Mouse (Mus musculus) cerebellum, postnatal 10 days (tissue): ENCODE results near the gene Thsd4.

Experiments used
- DNase-seq, 2 experiments: peaks; one replicate each; pipeline ENCODE4 v3.0.0; 2021; ENCODE audit warnings: mixed read lengths in 2 of 2

The Thsd4 gene

DNA sequence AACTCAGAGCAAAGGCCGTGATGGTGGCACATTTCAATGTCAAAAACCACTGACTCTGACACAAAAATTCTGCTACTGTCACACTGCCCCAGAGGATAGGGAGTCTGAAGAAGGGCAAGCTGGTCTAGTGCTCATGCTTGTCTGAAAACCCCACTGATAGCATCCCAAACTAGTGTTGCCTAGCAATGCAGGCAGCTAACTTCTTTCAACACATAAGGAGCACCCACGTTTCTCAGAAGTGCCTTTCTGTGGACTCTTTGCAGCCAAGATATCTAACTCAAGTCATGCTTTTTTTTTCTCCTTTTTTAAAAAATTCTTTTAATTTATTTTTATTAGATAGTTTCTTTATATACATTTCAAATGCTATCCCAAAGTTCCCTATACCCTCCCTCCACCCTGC, 321.4 kb downstream of the Thsd4 start:
- no peak for DNase-seq

DNA sequence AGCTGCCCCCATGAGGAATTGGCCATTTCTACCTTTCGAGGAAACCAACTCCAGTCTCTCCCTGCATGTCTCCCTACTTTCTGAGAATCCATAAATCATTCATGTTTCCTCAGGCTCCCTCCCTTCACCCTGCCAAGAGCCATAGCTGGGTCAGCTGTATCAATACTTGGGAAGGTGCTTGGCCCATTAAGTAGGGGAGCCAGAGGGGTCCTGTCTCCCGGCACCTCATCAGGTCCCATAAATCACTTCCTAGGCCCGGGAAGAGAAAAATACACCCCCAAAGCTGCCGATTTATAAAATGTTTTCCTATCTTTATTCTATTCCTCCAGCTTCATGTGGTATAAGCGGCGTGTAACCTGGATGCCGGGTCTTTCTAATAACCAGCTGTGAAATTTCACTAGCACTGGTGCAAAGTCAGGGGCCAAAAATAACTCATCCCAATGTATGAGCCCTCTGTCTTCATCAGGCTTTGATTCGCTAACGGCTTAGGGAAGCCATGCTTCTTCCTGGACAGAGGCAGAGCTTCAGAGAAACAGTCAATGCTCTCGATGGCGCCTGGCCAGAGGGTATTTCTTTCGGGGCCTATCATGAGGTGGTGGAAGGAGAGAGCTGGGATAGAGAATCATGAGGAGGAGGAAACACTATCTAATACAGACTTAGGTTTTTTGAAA, 323.2 kb downstream of the Thsd4 start:
- peak in 1 of 2 experiments; percentile 9 for DNase-seq

DNA sequence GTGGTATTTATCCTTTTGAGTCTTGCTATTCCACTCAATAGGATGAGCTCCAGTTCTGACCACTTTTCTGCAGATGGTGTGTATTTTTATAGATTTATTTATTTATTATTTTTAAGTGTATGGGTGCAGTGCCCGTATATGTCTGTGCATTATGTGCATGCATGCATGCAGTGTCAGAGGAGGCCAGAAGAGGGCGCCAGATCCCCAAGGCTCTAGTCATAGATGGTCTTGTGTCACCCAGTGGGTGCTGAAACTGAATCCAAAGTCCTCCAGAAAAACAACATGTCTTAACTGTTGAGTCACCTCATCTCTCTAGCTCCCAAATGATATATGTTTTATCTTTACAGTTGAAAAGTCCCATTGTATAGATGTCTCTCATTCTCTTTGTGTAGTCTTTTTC, 326.3 kb downstream of the Thsd4 start:
- peak; percentile 21 to 25 for DNase-seq

DNA sequence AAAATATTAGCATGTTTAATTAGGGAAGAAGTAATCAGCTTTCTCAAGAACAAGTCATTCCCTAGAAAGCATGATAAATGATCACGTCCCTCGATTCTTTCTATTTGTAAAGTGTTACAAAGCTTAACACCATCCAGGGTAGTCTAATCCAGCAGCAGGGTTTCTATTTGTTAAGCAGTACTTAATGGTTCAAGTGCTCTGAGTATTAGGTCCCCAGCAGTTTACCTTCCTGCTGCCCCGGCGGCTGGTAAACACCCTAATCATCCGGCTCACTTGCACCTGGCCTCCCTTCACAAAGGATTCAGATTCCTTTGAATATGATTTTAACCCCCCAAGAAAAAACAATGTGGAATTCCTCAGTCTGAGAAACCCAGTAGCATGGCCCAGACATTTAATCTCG, 326.9 kb downstream of the Thsd4 start:
- DNase-seq: no peak

DNA sequence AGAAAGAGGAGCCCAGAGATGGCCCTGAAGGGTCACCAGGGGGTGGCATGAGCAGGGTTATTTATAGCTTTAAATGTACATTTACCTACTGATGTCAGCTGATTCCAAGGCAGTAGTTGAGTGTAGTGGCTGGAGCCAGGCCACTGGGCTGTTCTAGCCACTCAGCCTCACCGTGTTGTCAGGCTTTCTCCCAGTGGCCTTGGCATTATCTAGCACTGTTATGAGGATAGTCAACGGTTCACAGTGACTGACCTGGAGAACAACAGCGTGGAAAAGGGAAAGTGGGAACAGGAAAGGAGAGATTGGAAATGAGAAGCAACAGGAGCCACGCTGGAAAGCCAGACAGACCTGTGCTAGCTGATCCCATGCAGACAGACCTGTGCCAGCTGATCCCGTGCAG, 329.5 kb downstream of the Thsd4 start:
- DNase-seq: no peak

DNA sequence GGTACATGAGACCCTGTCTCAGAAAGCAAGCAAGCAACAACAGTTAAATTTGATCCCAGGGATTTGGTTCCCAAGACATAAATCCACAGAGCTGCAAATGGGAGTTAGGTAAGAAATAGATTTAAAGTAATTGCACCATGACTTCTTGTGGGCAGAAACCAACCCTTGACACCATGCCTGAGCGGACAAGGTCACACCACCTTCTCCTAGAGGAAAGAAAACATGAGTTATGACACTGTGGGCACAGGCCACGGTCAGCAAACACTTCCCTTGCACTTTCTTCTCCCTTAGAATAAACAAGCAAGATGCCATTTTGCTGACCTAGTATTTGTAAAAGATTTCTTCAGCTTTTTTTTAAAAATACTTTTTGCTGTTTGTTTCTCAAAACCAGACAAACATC, 334.4 kb downstream of the Thsd4 start:
- no peak for DNase-seq

DNA sequence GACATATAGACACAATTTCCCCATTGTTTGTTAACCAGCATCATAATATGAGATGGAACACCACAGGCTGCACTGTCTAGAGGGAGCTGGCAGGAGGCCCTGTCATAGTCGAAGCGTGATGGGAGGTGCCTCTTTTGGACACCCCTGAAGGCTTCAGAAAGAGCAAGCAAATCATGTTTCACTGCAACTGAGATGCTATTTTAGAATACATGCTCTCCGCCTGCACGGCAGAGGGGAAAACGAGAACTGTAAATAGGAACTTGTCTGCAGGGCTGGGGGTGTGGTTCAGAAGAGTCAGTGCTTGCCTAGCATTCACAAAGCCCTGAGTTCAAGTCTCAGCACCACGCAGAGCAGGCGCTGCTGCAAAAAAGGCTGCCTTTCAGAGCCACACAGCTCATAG, 334.9 kb downstream of the Thsd4 start:
- DNase-seq: no peak

DNA sequence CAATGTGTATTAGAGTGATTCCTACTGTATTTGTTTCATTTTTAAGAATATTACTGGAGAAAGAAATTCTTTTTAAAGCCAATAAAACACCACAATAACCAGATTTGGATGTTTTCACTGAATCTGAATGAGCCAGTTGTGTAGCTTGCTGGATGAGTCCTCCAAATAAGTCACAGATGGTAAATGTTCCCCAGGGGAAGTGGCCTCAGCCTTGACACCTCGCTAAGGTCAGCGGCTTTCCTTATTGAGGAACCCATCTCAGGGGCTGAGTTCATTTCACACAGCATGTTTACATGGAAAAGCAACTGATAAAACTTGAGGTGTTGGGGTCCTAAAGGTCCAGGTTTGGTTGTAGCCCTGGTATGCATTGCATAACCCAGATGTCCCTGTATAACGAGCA, 337.8 kb downstream of the Thsd4 start:
- DNase-seq: no peak

DNA sequence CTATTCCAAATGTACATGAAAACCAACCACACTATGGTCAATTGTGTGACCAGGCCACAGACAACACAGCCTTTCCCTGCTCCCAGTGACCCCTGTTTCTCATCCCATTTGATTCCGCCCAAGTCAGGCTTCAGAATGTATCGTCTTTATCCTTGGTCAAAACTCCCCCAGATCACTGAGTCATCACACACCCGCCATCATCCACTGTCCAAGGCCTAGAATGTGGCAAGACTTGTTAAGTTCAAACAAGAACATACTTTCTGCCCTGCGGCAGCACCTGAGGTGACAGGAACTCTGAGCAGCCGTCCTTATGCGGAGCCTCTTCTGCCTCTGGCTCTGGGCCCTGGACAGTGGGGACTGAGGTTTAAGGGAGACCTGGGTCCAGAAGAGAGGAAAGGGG, 339.5 kb downstream of the Thsd4 start:
- DNase-seq: no peak

DNA sequence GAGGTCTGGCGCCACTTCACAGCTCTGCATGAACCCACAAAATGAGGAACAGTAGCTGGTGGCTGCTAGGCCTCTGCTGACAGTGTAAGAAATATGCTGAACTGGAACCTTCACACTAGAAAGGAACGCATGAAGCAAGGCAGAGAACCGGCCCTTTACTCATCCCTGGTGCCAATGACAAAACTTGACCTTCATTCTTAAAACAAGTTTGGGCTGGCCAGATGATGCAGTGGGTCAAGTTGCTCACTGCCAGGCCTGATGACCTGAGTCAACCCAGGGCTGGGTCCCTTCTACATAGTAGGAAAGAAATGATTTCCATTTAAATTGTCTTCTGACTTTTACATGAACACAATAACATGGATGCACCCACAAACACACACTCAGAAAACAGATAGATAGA, 340.9 kb downstream of the Thsd4 start:
- DNase-seq: no peak

DNA sequence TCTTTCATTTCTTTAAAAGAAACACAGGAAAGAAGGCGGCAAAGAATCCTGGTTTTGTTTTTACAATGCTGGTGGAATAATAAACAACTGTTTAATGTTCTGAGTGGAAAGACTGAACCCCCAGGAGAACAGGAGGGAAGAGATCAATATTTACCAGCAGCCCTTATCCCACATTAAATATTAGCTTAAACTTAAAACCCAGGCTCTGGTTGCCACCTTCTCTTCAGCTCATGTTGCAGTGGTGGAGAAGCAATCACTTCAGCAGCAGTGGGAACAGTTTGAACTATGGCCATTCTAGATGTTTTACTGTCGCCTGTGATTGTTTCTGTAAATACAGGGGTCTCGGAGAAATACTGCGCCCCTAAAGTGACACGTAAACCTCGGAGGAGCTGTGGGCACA, 341.7 kb downstream of the Thsd4 start:
- no peak for DNase-seq

DNA sequence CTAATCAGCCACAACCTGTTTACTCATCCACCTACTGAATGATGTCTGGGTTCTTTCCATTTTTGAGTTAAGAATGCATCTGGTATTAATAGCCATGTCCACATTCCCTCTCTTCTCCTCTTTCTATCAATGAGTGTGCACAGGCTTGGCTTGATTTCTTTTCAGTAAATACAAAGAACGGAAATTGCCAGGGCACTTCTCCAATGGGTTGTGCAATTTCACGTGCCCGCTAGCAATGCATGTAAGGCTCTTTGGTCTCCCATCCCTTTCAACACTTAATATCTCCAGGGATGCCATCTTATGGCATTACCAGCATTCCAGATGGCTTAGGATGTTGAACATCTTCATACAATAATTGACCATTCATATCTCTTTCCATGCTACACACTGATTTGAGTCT, 345.5 kb downstream of the Thsd4 start:
- DNase-seq: no peak

DNA sequence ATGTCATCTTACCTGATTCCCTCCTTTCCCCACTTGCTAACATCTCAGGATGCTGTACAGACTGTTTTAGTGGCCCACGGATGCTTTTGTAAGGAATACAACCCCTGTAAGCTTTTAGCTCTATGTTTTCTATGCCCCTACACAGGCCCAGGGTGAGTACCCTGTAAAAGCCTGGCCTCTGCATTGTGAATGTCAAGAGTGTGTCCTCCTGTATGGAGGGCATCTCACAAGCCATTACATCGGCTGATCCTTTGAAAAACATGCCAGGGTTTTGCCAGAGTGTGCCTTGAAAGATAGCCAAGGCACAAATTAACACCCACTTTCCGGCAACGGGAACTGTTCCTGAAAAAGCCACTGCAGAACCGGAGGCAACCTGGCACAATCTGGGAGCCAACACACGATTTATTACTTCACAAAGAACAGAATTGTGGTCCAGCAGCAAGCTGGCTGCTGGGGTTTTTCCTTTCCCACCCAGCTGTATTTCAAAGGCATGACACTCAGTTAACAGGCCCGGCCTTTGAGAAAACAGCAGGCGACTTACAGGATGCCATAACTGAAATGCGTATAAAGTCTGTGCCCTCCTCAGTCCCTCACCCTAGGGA, 349.3 kb downstream of the Thsd4 start:
- DNase-seq: peak; percentile 28 to 38

DNA sequence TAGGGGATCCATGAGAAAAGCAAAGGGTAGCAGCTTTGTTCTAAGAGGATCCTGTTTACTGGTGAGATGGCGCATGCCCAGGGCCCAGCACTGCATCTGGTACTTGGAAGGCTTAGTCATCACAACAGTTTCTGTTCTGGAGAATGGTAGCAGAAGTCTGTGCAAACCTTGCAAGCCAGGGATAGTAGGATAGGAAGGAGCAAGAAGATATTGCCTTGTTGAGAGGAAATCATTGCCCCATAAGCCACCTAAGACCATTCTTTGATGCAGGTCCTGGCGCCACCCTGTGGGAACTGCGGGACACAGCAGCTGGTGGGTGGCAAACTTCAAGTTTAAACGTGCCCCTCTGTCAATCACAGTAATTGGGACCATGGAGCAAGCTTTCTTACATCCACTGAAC, 354.9 kb downstream of the Thsd4 start:
- DNase-seq: peak; percentile 37 to 54

DNA sequence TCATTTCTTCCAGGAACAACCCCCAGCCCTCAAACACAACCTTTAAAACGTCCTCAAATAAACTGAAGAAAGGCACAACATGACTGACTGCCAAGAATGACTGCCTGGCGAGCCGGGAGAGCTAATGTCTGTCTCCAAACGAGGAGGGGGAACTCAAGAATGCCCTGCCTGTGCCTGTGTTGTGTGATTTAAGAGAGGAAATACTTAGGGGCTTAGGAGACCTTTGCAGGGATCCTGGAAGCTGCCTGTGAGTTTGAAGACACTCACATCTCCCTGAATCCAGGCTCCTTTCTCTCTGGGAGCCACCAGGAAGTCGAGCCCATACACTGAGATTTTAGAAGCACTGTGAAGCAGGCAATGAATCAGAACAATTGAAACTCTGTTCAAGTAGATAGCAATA, 361.0 kb downstream of the Thsd4 start:
- DNase-seq: peak in 1 of 2 experiments; percentile 13

DNA sequence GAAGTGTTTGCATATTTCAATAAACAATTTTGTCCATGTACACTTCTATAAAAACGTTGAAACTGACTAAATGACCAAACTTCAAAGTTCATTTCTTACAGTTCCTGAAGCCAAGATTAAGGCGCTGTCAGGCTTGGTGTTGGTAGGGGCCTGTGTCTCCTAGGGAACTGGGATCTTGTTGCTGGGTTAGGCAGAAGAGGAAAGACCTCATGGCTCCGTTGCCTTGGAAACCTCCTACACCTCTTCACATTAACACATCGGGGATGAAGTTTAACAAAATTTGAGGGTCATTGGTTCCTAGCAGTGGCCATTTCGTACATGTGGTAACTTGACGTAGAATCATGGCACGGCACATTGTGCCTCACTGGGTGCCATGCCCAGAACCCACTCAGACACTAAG, 361.7 kb downstream of the Thsd4 start:
- no peak for DNase-seq

DNA sequence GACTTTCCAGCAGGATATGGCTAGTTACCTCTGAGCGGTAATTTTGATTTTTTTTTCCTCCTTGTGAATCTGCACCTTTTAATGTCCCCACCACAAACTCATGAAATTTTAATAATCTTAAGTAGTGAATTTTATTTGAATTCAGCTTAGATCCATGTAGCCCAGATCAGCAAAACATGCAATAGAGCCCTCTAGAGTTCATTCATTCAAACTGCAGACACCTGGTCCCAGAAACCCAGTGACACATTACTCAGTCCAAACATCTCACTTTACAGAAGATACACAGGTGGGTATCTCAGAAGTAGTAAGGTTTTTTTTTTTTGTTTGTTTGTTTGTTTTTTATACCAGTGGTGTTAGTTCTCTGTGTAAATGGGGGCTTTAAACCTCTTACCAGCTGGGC, 368.9 kb downstream of the Thsd4 start:
- no peak for DNase-seq

DNA sequence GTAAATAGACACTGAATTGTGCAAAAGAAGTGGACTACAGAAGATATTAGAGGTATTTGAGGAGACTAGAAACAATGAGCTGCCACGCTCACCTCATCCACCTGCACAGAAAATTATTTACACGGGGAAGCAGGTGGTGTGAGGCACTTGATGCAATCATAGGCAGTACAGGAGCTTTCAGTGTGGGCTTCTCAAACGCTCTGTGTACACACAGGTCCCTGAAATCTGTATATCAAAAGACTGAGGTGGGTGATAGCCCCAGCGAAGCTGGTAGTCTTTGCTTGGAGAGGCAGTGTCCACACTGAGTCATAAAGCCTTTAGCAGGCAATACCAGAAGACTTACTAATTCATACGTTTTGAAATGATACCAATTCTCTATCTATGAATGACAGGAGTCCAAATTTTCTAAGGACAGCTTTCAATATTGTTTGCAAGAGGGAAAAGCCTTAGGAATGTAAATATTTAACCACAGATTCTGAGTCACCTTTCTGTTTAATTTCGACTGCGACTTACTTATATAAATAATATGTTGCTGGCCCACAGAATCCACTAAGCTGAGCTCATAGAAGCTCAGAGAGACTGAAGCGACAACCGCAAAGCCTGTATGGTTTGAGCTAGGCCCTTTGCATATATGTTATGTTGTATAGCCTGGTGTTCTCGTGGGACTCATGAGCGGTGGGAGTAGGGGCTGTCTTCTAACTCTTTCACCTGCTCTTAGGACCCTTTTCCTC, 369.8 kb downstream of the Thsd4 start:
- no peak for DNase-seq

DNA sequence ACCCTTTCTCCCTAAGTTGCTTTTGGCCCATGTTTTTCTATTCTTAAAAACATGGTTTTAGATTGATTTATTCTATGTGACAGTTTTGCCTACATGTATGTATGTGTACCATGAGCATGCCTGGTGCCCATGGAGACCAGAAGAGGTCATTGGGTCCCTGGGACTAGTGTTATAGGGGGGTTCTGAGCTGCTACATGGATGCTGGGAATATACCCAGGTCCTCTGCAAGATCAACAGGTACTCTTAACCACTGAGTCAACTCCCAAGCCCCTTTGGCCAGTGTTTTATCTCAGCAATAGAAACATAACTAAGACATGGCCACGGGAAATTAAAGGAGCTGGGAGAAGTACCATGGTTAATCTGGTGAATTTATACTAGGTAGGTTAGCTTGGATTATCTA, 371.3 kb downstream of the Thsd4 start:
- no peak for DNase-seq

DNA sequence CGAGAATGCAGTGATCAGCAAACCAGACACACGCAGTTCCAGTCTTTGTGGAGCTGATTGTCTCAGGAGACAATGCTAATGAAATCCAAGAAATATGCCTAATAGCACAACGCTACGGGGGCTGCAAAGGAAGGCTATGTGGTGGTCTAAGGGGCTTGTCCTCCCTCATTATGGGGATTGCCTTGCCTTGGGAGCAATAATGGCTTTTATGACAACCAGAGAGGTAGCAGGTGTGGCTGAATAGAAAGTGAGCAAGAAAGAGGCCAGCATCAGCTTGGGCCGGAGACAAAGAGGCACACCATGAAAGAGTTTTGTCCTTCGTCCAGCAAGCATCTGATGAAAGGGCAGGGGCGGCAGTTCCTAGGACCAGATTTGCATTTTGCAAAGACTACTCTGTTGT, 372.9 kb downstream of the Thsd4 start:
- DNase-seq: no peak

DNA sequence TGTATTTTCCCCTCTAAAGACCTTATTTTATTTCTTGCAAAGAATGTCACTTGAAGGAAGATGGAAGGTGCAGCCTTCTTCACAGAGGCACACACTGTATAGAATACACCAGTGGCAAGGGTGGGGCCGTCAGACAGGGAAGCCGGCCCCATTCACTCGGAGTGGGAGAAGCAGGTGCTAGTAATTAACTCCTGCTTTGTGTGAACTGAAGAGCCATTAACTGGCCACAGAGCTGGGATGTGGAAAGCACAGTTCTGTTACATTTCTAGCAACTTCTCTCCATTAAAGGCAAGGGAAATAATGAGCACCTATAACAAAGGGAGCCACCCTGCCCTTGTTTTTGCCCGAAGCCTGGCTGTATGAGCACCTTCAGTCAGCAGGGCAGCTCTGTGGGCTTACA, 374.4 kb downstream of the Thsd4 start:
- no peak for DNase-seq

DNA sequence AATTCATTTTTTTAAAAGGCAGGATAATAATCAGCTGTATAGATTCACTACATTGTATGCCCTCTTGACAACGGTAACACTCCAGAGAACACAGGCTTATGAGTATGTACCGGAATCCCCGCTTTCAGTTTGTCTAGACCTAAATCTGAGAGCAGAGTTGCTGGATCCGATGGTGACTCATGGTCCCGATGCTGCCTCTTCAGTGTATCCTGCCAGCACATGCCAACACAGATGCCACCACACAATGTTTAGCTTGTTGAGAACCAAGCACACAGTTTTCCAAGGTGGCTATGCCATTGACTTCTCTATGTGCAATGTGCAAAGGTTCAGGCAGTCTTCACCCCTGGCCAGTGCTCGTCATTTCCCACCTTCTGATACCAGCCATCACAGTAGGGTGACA, 378.0 kb downstream of the Thsd4 start:
- DNase-seq: no peak

DNA sequence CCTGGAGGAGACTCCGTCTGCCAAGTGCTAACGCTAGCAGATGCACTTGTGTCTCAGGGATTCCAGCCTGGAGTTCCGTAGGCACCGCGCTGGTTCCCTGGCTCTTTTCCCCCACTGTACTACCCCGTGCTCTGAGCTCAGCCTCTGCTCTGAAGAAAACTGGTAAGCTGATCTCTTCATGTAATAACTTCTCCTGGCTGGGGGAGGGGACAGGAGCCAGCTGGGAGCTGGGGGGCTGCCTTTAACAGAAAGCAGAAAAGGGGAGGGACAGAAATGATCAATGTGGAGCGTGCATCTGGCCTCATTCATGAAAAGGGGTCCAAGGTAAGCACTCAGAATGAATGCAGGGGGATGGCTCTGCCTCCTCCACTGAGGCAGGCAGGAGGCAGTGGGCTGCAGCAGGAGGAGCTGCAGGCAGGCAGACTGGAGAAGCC, 380.7 kb downstream of the Thsd4 start:
- DNase-seq: peak; percentile 44 to 54

DNA sequence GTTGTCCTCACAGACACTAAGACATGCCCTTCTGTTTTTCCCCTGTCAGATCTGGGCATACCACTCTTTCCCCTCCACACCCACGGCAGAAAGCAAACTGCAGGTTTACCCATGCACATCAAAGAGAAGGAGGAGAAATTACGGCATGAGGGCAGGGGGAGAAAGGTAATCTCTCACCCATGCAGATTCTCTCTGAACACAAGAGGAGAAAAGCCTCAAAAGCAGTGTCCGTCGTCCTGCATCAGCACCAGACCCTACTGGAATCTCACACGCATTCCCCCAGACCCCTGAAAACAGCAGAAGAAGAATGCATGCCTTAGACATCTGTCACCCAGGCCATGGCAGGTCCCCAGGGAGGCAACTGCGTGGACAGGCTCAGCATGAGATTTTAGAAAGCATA, 381.4 kb downstream of the Thsd4 start:
- DNase-seq: no peak
